Comparison of ENCODE assay signal across 16 mouse cellular contexts in the genomic region with DNA sequence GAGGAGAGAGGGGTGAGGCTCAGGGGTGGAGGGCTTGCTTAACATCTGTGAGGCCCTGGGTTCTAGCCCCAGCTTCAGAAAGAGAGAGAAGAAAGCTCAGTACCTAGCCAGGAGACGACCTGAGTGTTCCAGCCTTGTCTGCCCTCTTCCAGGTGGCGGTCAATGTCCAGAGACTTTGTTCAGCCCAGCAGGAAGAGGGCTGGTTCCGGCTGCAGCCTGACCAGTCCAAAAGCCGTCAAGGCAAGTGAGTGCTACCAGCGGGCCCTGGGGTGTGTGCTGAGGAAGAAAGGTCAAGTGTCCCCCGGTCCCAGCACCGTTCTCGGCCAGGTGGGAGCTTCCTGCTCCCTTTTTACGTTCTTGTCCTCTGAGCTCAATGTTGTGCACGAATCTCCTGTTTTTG. TPM values are rescaled to one million over a fixed set of nuclear protein-coding genes. Genes with fewer than 3 reads are reported as not detected.
"Had no signal": no experiment of that assay in that cellular context is flagged by ENCODE, and none has a peak within 500 bp of the region (broad histone marks: within the 10 kb centered on the region; RNA-seq: fewer than 3 reads in every experiment).

No protein-coding gene starts in this region.

- H3K4me3 ChIP-seq: limb, embryonic 13.5 days; liver, embryonic 15.5 days; midbrain, embryonic 13.5 days had no signal

- H3K9ac ChIP-seq: limb, embryonic 13.5 days; liver, embryonic 15.5 days; midbrain, embryonic 13.5 days had no signal

- ATAC-seq: lung, postnatal 0 days; midbrain, embryonic 13.5 days had no signal

- DNase-seq: layer of hippocampus, adult 9-11 months; layer of hippocampus, postnatal 36 days; lung, adult 2 months; lung, postnatal 36 days; right cerebral cortex, postnatal 14 days; thymus, postnatal 4 days had no signal

- H3K27ac ChIP-seq: kidney, postnatal 0 days; limb, embryonic 13.5 days; liver, embryonic 15.5 days; midbrain, embryonic 13.5 days; stomach, postnatal 0 days had no signal

- H3K4me2 ChIP-seq: limb, embryonic 13.5 days; liver, embryonic 11.5 days; liver, embryonic 15.5 days; midbrain, embryonic 13.5 days had no signal

- H3K36me3 ChIP-seq: liver, embryonic 15.5 days; midbrain, embryonic 13.5 days had no signal

- H3K9me3 ChIP-seq: limb, embryonic 13.5 days; liver, embryonic 15.5 days; midbrain, embryonic 13.5 days had no signal

RNA-seq across cellular contexts. Expression of gene Upk3bl, which starts 44.2 kb away (rescaled TPM):
- total RNA-seq: layer of hippocampus, postnatal 36 days; left cerebral cortex, postnatal 36 days; midbrain, postnatal 0 days had no signal
- polyA plus RNA-seq: midbrain, embryonic 13.5 days; midbrain, postnatal 0 days; neural tube, embryonic 14.5 days had no signal
